Mouse (Mus musculus): Measurements from ENCODE around the gene Tspan11. TPM values are rescaled to one million over a fixed set of nuclear protein-coding genes. Genes with fewer than 3 reads are reported as not detected.

The Tspan11 gene
- polyA plus RNA-seq, 1 experiment from 2014 or later, result 5.6 TPM

GRCm38 (mm10) chr6:127849496-127849895 is 37.9 kb upstream of the Tspan11 start:
- Histone ChIP-seq H3K9ac (ENCODE audit: low read depth, low read length) (no peak overlapping the region), H3K27me3 (ENCODE audit: insufficient read depth, low read length) (no peaks in the 10 kb centered on the region), H3K4me3 (replicated peaks; ENCODE audit: low read depth, low read length) (no peak overlapping the region), H3K4me1 (replicated peaks; ENCODE audit: insufficient read depth, low read length) (no peaks in the 10 kb centered on the region), H3K9me3 (replicated peaks; ENCODE audit: low read length) (no peaks in the 10 kb centered on the region), H3K36me3 (ENCODE audit: insufficient read depth, low read length) (no peaks in the 10 kb centered on the region), H3K4me2 (ENCODE audit: low read length) (no peak overlapping the region), H3K27ac (no peak overlapping the region)
- no peak for TF ChIP-seq CTCF (IDR thresholded peaks at IDR 0.05; ENCODE audit: low read depth)
- ATAC-seq (replicated peaks; ENCODE audit: low FRiP score, low read depth), result no peak
- DNase-seq (ENCODE audit: low spot score), result no peak
- WGBS, result 75% methylated on average over 6 of the region's 6 CpGs

GRCm38 (mm10) chr6:127851611-127852010 is 35.8 kb upstream of the Tspan11 start:
- WGBS, result 86% methylated on average over 4 of the region's 4 CpGs
- ATAC-seq (replicated peaks; ENCODE audit: low FRiP score, low read depth), result no peak
- H3K9ac ChIP-seq (ENCODE audit: low read depth, low read length), result no peak overlapping the region
- H3K4me1 ChIP-seq (replicated peaks; ENCODE audit: insufficient read depth, low read length), result no peaks in the 10 kb centered on the region
- H3K9me3 ChIP-seq (replicated peaks; ENCODE audit: low read length), result no peaks in the 10 kb centered on the region
- TF ChIP-seq CTCF (IDR thresholded peaks at IDR 0.05; ENCODE audit: low read depth), result no peak
- H3K36me3 ChIP-seq (ENCODE audit: insufficient read depth, low read length), result no peaks in the 10 kb centered on the region
- H3K4me2 ChIP-seq (ENCODE audit: low read length), result no peak overlapping the region
- no peak overlapping the region for H3K4me3 ChIP-seq (replicated peaks; ENCODE audit: low read depth, low read length)
- no peaks in the 10 kb centered on the region for H3K27me3 ChIP-seq (ENCODE audit: insufficient read depth, low read length)
- no peak overlapping the region for H3K27ac ChIP-seq
- no peak for DNase-seq (ENCODE audit: low spot score)

DNA sequence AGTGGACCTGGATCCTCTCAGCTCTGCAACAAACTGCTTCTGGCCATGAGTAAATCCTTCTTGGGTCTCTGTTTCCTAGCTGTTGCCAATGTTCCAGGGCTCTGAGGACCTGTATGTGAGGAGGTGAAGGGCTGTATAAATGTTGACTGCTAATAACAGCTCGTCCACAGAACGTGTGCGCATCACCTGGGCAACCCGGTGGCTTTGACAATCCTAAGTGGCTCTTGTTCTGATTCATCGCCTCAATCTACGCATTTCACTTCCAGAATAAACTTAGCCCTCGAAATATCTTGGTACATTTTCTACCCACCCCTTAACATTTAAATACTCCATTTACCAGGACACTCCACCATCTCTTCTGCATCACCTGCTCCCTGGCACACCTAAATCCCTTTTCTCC is 34.1 kb upstream of the Tspan11 start:
- no peak for ATAC-seq (replicated peaks; ENCODE audit: low FRiP score, low read depth)
- H3K4me1 ChIP-seq (replicated peaks; ENCODE audit: insufficient read depth, low read length), result no peaks in the 10 kb centered on the region
- no peaks in the 10 kb centered on the region for H3K9me3 ChIP-seq (replicated peaks; ENCODE audit: low read length)
- no peaks in the 10 kb centered on the region for H3K27me3 ChIP-seq (ENCODE audit: insufficient read depth, low read length)
- no peak for DNase-seq (ENCODE audit: low spot score)
- no peaks in the 10 kb centered on the region for H3K36me3 ChIP-seq (ENCODE audit: insufficient read depth, low read length)
- no peak for TF ChIP-seq CTCF (IDR thresholded peaks at IDR 0.05; ENCODE audit: low read depth)
- H3K27ac ChIP-seq, result no peak overlapping the region
- 96% methylated on average over 7 of the region's 7 CpGs for WGBS
- H3K4me3 ChIP-seq (replicated peaks; ENCODE audit: low read depth, low read length), result no peak overlapping the region
- H3K4me2 ChIP-seq (ENCODE audit: low read length), result peak overlapping the region; percentile 27; the same call in 1 of the 2 replicates
- H3K9ac ChIP-seq (ENCODE audit: low read depth, low read length), result no peak overlapping the region

GRCm38 (mm10) chr6:127853771-127854687 is 33.4 kb upstream of the Tspan11 start:
- no peak for TF ChIP-seq CTCF (IDR thresholded peaks at IDR 0.05; ENCODE audit: low read depth)
- H3K9ac ChIP-seq (ENCODE audit: low read depth, low read length), result no peak overlapping the region
- no peak overlapping the region for H3K4me3 ChIP-seq (replicated peaks; ENCODE audit: low read depth, low read length)
- H3K4me2 ChIP-seq (ENCODE audit: low read length), result peak overlapping the region; percentile 27; the same call in 1 of the 2 replicates
- H3K36me3 ChIP-seq (ENCODE audit: insufficient read depth, low read length), result no peaks in the 10 kb centered on the region
- no peak overlapping the region for H3K27ac ChIP-seq
- 22% methylated on average over 16 of the region's 16 CpGs for WGBS
- no peaks in the 10 kb centered on the region for H3K4me1 ChIP-seq (replicated peaks; ENCODE audit: insufficient read depth, low read length)
- DNase-seq (ENCODE audit: low spot score) (peak; percentile 33), ATAC-seq (replicated peaks; ENCODE audit: low FRiP score, low read depth) (no peak)
- no peaks in the 10 kb centered on the region for H3K9me3 ChIP-seq (replicated peaks; ENCODE audit: low read length)
- H3K27me3 ChIP-seq (ENCODE audit: insufficient read depth, low read length), result no peaks in the 10 kb centered on the region

DNA sequence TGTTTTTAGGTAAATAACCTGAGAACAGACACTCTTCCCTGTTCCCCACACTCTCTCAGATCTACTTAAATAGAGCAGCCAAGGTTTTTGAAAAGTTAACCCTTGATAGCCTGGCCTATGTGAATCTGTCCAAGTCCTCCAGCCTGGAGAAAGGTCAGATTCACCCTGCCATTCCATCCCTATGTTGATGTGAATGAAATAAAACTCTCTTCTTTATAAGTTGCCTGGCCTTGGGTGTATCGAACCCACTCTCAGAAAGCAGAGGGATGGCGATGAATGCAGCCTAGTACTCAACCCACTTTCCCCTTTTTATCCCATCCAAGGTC is 32.7 kb upstream of the Tspan11 start:
- Histone ChIP-seq H3K4me3 (replicated peaks; ENCODE audit: low read depth, low read length) (no peak overlapping the region), H3K9me3 (replicated peaks; ENCODE audit: low read length) (no peaks in the 10 kb centered on the region), H3K9ac (ENCODE audit: low read depth, low read length) (no peak overlapping the region), H3K4me2 (ENCODE audit: low read length) (no peak overlapping the region), H3K36me3 (ENCODE audit: insufficient read depth, low read length) (no peaks in the 10 kb centered on the region), H3K27me3 (ENCODE audit: insufficient read depth, low read length) (no peaks in the 10 kb centered on the region), H3K4me1 (replicated peaks; ENCODE audit: insufficient read depth, low read length) (no peaks in the 10 kb centered on the region), H3K27ac (no peak overlapping the region)
- no peak for TF ChIP-seq CTCF (IDR thresholded peaks at IDR 0.05; ENCODE audit: low read depth)
- ATAC-seq (replicated peaks; ENCODE audit: low FRiP score, low read depth), result no peak
- DNase-seq (ENCODE audit: low spot score), result no peak
- 95% methylated on average over 2 of the region's 2 CpGs for WGBS

DNA sequence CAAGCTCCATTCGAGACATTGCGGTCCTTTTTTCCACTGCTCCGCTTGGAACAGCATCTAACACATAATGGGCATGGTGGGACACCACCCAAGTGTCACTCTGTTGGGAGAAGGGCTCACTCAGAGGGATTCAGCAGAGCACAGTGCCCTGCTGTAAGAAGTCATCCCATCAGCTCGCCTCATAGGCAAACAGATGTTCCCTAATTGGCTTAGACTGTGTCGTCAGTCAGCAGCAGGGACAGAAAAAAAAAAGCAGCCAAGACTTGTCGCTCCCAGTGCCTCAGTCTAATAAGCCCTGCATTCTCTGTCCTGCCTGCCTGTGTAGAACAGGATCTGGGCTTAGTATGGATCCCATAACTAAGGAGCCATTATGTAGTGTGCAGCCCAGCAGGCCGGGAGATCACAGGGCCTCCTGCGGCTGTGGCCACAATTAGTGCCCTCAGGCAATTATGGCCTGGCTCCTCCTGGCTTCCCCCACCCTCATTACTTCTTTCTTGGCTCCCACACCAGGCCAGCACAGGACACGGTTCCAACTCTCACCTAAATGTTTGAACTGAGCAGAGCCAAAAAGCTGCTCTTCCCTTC is 31.6 kb upstream of the Tspan11 start:
- 51% methylated on average over 9 of the region's 9 CpGs for WGBS
- no peak for TF ChIP-seq CTCF (IDR thresholded peaks at IDR 0.05; ENCODE audit: low read depth)

More for the DNA sequence above, 31.6 kb upstream of the Tspan11 start:
- Histone ChIP-seq H3K4me1 (replicated peaks; ENCODE audit: insufficient read depth, low read length) (no peaks in the 10 kb centered on the region), H3K4me2 (ENCODE audit: low read length) (no peak overlapping the region), H3K4me3 (replicated peaks; ENCODE audit: low read depth, low read length) (no peak overlapping the region), H3K27me3 (ENCODE audit: insufficient read depth, low read length) (no peaks in the 10 kb centered on the region), H3K9me3 (replicated peaks; ENCODE audit: low read length) (no peaks in the 10 kb centered on the region), H3K9ac (ENCODE audit: low read depth, low read length) (no peak overlapping the region), H3K36me3 (ENCODE audit: insufficient read depth, low read length) (no peaks in the 10 kb centered on the region), H3K27ac (no peak overlapping the region)
- ATAC-seq (replicated peaks; ENCODE audit: low FRiP score, low read depth), result no peak
- no peak for DNase-seq (ENCODE audit: low spot score)

Measured in kidney, postnatal 0 days (tissue).